Mouse (Mus musculus): Measurements from ENCODE around the gene Rnaset2a.
"Not testable (repeated sequence)": the region's sequence is repeated elsewhere in the genome, so short reads cannot be mapped to it uniquely, and the experiment has no call there.

The Rnaset2a gene

GRCm38 (mm10) chr17:8147439-8148316 lies at the start of gene Rnaset2a, which contains the start of gene Gm49673:
Gene Rnaset2a (minus strand): TSS chr17:8148097.
Gene Gm49673 (minus strand): TSS chr17:8147788.
- DNase-seq, result peak; percentile 50 to 53

DNA sequence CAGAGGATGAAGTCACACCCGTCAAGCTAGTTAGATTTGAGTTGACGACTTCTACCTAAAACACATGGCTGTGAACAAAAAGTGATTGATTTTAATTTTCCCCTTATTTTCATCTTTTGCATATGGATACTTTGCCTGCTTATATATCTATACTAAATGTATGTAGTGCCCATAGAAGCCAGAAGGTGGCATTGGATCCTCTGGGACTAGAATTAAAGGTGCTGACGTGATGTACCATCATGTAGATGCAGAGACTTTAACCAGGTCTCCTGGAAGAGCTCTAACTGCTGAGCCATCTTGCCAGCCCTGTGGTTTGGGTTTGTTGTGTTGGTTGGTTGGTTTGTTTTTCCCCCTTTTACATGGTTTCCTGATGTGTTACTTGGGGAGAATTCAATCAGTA lies 49.8 kb upstream of the Rnaset2a start:
- DNase-seq, result no peak

DNA sequence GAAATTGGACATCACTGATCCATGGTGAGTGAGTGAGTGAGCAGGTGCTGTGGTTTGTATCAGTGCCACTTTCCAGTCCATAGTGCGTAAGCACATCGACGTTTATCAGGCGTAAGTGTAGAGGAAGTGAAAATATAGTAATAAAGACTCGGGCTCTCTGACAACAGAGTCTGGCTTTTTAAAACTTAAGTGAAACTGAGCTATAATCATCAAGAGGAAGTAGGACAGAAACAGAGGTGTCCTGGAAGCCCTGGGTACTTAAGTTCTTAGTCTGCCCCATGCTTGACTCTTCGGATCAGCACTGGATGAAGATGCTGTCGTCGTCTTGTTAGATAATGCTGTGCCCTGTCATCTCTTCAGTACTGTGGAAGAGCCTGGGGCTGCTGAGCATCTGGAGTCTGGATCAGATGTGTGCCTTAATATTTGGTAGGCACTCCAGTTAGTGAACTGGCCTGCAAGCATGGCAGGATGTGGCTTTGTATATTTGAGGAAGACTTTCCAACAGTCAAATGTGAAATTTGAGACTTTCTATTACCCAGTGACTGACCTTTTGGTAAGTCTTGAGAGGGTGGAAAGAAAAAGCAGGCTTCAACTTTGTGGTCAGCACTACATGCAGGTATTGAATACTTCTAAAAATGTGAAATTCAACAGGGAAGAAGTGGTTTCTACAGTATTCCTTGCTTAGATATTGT lies 47.9 kb upstream of the Rnaset2a start:
- peak in 1 of 2 experiments; percentile 14 for DNase-seq

GRCm38 (mm10) chr17:8193678-8194077 lies 45.8 kb upstream of the Rnaset2a start:
- DNase-seq, result no peak

DNA sequence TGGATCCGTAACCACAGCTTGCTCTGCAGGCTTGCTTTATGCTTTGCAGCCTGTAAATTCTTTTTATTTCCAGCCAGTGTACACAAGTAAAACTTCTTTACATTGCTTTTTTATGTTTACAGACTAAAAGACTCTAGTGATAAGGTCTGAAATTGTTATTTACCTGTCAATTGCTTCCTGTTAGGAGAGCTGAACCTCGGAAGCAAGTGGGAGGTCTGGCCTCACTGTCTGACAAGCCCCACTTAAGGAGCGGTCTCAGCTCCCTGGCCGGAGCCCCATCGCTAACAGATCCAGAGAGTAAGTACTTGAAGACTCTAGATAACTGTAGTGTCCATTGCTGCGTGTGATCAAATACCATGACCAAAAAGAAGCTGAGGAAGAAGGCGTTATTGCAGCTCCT lies 36.3 kb upstream of the Rnaset2a start:
- no peak for DNase-seq

GRCm38 (mm10) chr17:8183815-8184214 lies 35.9 kb upstream of the Rnaset2a start:
- no peak for DNase-seq

- DNase-seq, result no peak
These were observed 29.2 kb upstream of the Rnaset2a start for GRCm38 (mm10) chr17:8177090-8177489.

- DNase-seq, result no peak
These were observed 23.2 kb upstream of the Rnaset2a start for GRCm38 (mm10) chr17:8171081-8171480.

DNA sequence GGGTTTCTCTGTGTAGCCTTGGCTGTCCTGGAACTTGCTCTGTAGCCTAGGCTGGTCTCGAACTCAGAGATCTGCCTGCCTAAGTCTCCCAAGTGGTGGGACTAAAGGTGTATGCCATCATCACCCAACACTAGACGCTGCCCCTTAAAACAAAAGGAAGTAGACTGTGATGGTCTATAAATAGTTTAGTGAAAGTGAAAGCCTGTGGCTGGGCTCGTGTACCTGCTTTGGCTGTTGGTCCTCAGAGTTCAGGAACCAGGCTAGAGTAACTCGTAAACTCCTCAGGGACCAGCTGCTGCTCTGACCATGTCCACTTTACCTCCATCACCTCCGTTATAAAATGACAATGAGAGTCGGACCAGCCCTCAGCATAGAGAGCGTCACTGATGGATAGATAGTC lies 22.4 kb upstream of the Rnaset2a start:
- no peak for DNase-seq

GRCm38 (mm10) chr17:8167436-8167835 lies 19.5 kb upstream of the Rnaset2a start:
- not testable (repeated sequence) for DNase-seq

DNA sequence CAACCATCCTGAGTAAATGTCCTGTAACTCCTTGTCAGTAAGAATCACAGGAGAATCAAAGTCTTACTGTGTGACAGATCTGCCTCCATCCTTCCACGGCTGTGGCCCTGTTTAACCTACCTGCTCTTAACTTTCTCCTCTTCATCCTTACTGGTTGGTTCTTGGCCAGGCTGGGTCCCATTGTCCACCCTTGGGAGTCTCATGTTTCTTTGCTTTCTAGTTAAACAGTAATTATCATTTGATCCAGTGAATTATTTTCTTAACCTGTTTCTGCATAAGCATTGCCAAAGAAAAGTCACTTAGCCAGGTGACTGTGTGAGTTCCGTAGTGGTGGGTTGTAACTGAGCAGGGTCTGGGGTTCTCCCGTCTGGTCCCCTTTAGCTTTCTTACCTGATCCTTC lies 18.6 kb upstream of the Rnaset2a start:
- not testable (repeated sequence) for DNase-seq

DNA sequence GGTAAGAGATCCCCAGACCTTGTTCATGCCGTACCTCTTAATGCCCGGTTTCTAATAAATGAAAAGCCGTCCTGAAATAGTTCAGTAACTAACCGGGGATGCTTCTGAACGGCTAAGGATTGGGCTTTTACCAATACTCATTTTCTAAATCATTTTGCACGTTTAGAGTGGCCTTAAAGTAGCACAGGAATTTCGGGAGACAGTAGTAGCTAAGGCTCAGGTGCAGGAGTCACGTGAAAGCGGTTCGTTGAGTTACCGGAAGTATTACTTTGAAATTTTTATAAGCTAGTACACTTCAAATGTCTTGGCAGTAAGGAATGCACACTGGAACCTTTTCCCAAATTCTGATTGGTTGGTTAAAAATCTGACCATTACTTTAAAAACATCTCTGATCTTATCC lies 18.1 kb upstream of the Rnaset2a start:
- DNase-seq, result not testable (repeated sequence)

DNA sequence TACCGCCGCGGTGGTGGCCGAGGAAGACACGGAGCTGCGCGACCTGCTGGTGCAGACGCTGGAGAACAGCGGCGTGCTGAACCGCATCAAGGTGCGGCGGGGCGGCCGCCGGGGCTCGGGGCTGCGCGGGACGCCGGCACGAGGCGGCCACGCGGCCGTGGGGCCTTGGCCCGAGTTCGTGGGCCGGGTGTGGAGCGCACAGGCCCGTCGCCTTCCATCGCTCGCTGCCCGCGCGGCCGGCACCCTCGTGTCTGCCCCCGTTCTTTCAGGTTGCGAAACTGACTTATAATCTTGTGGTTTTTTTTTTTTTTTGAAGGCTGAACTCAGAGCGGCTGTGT lies 17.7 kb upstream of the Rnaset2a start:
- DNase-seq, result peak in 1 of 2 experiments; percentile 46

DNA sequence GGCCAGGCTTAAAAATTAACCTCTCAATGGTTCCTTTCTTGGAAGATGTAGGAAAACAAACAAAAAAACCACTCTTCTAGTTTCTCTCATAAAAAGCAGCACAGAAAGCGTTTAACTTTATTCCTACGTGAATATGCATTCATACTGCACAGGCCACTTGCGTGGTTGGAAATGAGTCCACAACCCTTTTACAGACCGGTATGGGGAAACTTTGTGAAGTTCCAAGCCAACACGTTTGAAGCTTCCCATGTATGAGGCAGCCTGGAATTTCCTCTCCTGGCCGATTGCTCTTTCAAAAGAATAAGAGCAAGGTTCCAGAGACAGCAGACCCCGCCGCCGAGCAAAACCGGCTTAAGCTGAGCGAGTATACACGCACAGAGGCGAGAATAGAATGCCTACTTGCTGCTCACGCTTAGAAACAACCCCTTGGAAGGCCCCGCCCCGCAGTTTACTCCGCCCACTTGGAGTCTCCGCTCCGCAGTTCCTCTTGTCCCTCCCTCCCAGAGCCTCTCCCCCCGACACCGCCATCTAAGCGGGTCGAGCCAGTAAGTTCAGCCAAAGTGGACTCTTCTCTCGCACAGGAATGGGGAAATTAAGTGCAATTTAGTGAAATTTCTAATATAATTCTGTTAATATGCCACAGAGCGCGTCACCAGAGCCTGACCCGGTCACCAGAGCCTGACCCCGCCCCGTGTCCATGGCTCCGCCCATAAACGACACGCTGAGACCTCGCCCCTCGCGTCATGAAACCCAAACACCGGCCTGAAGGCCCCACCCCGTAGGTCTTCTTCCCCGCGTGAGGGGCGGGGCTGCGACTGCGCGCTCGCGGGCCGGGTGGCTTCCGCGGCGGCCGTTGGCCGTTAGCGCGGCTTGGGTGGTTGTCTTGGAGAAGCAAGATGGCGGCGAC lies 17.1 kb upstream of the Rnaset2a start, which contains the start of gene Fgfr1op:
Gene Fgfr1op, plus strand, starts transcription at position 801 of the 907 bp plus-strand sequence.
- peak; percentile 39 to 67 for DNase-seq

- DNase-seq, result peak in 1 of 2 experiments; percentile 32
These were observed 13.1 kb upstream of the Rnaset2a start for GRCm38 (mm10) chr17:8160969-8161368.

- not testable (repeated sequence) for DNase-seq
These were observed 10.7 kb upstream of the Rnaset2a start for GRCm38 (mm10) chr17:8158627-8159026.

- not testable (repeated sequence) for DNase-seq
These were observed 8.1 kb upstream of the Rnaset2a start for GRCm38 (mm10) chr17:8155982-8156381.

GRCm38 (mm10) chr17:8155010-8155409 lies 7.1 kb upstream of the Rnaset2a start:
- DNase-seq, result not testable (repeated sequence)

GRCm38 (mm10) chr17:8146931-8147330 lies 966 bp downstream of the Rnaset2a start:
- DNase-seq, result not testable (repeated sequence)

DNA sequence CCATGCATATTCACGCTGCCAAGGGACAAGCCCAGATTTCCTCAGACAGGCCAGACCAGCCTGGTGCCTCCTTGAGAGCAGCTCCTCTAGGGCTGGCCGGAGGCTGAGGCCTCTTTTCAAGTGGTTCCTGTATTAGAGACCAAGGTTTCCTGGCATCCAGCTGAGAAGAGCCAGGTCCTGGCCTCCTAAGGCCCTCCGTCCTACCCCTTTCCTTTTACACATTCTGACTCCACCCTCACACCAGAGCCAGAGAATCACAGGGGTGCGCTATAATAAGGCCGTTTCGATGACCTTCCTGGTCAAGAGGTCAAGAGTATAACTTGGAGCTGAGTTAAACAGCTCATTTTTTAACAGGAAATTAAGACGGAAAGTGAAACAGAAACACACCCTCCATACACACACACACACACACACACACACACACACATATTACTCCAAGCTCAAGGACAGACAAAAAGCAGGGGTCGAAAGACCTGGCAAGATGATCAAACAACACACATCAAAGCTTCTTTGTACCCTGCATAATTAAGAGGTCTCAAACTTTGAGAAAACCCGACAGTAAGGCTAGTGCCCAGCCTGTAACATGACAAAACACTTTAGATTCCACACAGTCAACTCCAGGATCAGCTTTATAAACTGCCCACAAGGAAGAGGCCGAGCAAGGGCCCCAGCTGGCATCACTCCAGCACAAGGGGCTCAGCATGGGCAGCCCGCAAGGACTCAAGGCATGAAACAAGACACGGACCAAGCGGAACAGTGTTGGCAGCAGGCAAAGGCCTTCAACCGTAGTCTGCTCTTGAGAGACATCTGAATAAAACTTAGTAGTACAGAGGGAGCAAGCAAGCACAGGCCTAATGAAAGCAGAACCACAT lies 3.9 kb downstream of the Rnaset2a start:
- DNase-seq, result peak; percentile 66 to 74

DNA sequence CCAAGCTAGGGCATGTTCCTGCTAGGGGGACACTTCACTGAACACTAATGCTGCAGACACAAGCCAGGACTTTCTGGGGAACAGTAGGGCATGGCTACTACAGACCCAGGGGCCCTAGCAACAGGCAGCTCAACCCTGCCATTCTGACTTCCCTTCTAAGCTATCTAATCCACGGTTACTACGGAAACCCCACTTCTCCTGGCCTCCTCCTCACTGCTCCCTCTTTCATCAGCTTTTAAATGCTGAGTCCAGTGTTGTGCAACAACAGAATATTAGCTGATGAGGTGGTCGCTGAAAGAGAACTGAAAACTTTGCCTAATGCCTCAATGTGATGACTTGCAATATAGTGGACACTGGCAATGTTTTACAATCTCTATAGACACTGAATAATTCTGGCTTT lies 7.7 kb downstream of the Rnaset2a start:
- not testable (repeated sequence) for DNase-seq

- not testable (repeated sequence) for DNase-seq
These were observed 9.8 kb downstream of the Rnaset2a start for GRCm38 (mm10) chr17:8138116-8138515.
